Mouse (Mus musculus) neural tube, embryonic 15.5 days (tissue): ENCODE measurements around the gene Nptxr. TPM values are rescaled to one million over a fixed set of nuclear protein-coding genes. Genes with fewer than 3 reads are reported as not detected.

ENCODE experiments used
- ATAC-seq: fragments of 200-750 bp; cut with Nextera tagmentation; 2 replicates; pipeline ENCODE4 v1.8.0; 2017; ENCODE audit warnings: mild to moderate bottlenecking, moderate TSS enrichment, moderate library complexity; ENCODE audit not compliant: low FRiP score
- H3K27ac ChIP-seq: fragments of 300-500 bp; sonication (generic); replicated peaks from 2 replicates; pipeline ENCODE4 v1.5.1; 2015; ENCODE audit warnings: mild to moderate bottlenecking, inconsistent platforms
- H3K27me3 ChIP-seq: fragments of 300-500 bp; sonication (generic); replicated peaks from 2 replicates; pipeline ENCODE4 v1.6.1; 2015; ENCODE audit warnings: inconsistent platforms
- H3K36me3 ChIP-seq: fragments of 300-500 bp; sonication (generic); 2 replicates; pipeline ENCODE4 v1.6.1; 2015; ENCODE audit warnings: inconsistent platforms
- H3K4me1 ChIP-seq: fragments of 300-500 bp; sonication (generic); 2 replicates; pipeline ENCODE4 v1.6.1; 2015; ENCODE audit warnings: inconsistent platforms
- H3K4me2 ChIP-seq: fragments of 300-500 bp; sonication (generic); 2 replicates; pipeline ENCODE4 v1.6.1; 2015; ENCODE audit warnings: inconsistent platforms, mild to moderate bottlenecking, moderate library complexity
- H3K4me3 ChIP-seq: fragments of 300-500 bp; sonication (generic); replicated peaks from 2 replicates; pipeline ENCODE4 v1.5.1; 2015; ENCODE audit warnings: mild to moderate bottlenecking, inconsistent platforms
- H3K9ac ChIP-seq: fragments of 300-500 bp; sonication (generic); replicated peaks from 2 replicates; pipeline ENCODE4 v1.6.1; 2015; ENCODE audit warnings: mild to moderate bottlenecking, inconsistent platforms
- H3K9me3 ChIP-seq: fragments of 300-500 bp; sonication (generic); replicated peaks from 2 replicates; pipeline ENCODE4 v1.6.1; 2016; ENCODE audit warnings: inconsistent platforms
- WGBS: fragments of 180-500 bp; shearing (Covaris S2); methylation state at CpG from one replicate; pipeline ENCODE4 v1.1.7; 2015; ENCODE audit warnings: mixed read lengths; 5-methylcytosine and 5-hydroxymethylcytosine counted together
- polyA plus RNA-seq: library from polyadenylated mRNA; unstranded; fragments of >200 nt; fragmentation: Nextera tagmentation; extraction: Ambion mirVana; gene quantifications from 2 replicates; pipeline ENCODE4 v1.2.1, GENCODE M21; 2015

Gene Nptxr
- polyA plus RNA-seq, 1 experiment from 2014 or later = 49.0 TPM

DNA sequence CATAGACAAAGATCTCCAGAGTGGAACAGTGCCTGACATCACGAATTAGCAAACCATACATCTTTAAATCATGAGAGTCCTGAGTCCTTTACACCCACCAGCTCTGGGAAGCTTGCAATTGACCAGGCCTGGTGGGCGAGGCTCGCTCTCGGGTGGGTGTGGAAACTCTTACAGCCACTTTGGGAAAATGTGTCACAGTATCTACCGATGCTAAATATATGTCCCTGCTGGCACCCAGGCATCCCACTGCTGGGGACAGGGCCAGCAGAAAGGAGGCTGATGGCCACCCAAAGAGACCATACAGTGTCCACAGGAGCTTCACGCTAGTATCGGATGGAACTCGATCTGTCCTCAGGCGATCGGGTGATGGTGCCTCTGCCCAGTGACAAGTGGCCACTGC is 6.0 kb downstream of the Nptxr start:
- Histone ChIP-seq H3K9me3 (no peaks in the 10 kb centered on the region), H3K27me3 (peaks cover 12% of the 10 kb centered on the region), H3K9ac (no peak overlapping the region), H3K4me3 (no peak overlapping the region), H3K27ac (no peak overlapping the region), H3K36me3 (0 out of 2 replicates have a peak, but pooled peaks cover 5% of the 10 kb centered on the region), H3K4me1 (peaks cover 22% of the 10 kb centered on the region), H3K4me2 (no peak overlapping the region)
- 89% methylated on average over 10 of the region's 10 CpGs for WGBS
- ATAC-seq = no peak

DNA sequence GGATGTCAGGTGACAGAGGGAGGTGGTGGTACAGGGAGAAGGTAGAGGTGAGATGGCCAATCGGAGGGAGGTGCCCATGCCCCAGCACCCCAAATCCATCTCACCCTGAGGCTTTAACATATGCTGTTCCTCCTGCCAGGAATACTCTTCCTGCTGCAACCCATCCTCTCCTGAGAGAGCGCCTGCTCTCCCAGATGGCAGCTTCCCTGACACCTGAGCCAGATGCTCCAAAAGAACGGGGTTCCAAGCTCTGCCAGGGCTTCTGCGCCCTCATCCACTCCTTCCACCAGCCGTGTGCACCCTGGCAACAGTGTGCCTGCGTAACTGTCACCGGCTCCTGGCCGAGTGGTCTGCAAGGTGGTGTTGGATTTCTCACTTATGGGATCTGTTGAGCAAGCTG is 6.9 kb downstream of the Nptxr start:
- Histone ChIP-seq H3K4me1 (peaks cover 13% of the 10 kb centered on the region), H3K4me2 (no peak overlapping the region), H3K9me3 (no peaks in the 10 kb centered on the region), H3K36me3 (peaks cover 10% of the 10 kb centered on the region; the same call in 1 of the 2 replicates), H3K4me3 (no peak overlapping the region), H3K27me3 (peaks cover 7% of the 10 kb centered on the region), H3K9ac (no peak overlapping the region), H3K27ac (no peak overlapping the region)
- ATAC-seq = no peak
- WGBS = 86% methylated on average over 8 of the region's 8 CpGs

DNA sequence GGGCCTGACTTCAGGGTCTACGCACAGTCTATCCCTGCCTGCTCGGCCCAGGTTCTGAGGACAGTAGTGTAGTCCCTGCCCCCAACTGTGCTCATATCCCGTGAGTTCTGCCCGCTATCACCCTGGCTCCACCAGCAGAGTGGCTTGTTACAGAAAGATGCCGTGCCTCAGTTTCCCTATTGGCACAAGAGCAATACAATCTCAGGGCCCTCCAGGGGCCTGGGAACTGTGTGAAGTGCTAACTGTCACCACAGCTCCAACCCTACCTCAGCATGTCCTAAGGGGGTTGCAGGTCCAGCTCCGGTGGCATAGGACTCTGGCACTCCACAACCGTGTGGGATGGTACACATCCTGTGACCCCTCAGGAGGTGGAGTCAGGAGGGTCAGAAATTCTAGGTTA is 7.5 kb downstream of the Nptxr start:
- Histone ChIP-seq H3K27me3 (peaks cover 8% of the 10 kb centered on the region), H3K36me3 (peaks cover 13% of the 10 kb centered on the region; the same call in 1 of the 2 replicates), H3K4me3 (no peak overlapping the region), H3K9me3 (no peaks in the 10 kb centered on the region), H3K4me2 (no peak overlapping the region), H3K4me1 (peaks cover 8% of the 10 kb centered on the region), H3K9ac (no peak overlapping the region), H3K27ac (no peak overlapping the region)
- no peak for ATAC-seq
- 88% methylated on average over 7 of the region's 7 CpGs for WGBS

DNA sequence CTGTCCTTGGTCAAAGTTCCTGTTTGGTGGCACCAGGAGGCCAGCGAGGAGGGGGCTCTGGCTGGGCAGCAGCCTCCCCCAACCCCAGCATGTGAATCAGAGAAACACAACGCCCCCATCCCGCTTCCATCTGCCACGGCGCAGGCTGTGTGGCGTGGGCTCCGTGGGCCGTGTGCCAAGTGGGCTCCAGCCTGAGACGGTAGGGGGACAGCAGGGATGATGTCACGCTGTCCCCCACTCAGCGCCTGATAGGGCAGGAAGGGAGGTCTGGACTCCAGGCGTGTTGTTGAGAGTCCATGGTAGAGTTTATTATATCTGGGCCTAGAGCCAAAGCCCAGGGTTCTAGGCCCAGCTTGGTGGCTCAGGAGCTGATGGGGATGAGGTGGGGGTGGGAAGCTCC is 8.3 kb downstream of the Nptxr start:
- Histone ChIP-seq H3K4me2 (no peak overlapping the region), H3K27ac (no peak overlapping the region), H3K9ac (no peak overlapping the region), H3K4me3 (no peak overlapping the region), H3K36me3 (peaks cover 13% of the 10 kb centered on the region; the same call in 1 of the 2 replicates), H3K4me1 (no peaks in the 10 kb centered on the region; the same call in 1 of the 2 replicates), H3K9me3 (no peaks in the 10 kb centered on the region), H3K27me3 (peaks cover 8% of the 10 kb centered on the region; the same call in 1 of the 2 replicates)
- ATAC-seq = no peak
- 77% methylated on average over 12 of the region's 12 CpGs for WGBS

DNA sequence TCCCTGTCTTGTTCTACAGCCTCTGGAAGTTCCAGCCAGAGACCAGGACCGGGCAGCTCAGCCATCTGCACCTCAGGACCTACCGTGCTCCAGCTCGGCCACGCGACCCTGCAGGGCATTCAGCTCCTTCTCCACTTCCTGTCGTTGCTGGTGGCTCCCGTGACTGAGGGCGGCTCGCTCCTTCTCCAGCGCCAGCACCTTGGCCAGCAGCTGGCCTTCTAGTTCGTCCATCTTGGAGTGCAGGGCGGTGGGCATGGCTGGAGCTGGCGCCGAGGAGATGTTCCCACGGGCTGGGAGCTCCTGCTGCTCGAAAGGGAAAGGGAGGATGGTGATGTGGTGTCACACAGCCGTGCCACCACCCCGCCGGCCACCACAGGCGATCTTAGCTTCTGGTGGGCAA is 10.4 kb downstream of the Nptxr start:
- H3K27me3 ChIP-seq = peaks cover 8% of the 10 kb centered on the region; the same call in 1 of the 2 replicates
- no peak overlapping the region for H3K4me2 ChIP-seq
- H3K36me3 ChIP-seq = peaks cover 8% of the 10 kb centered on the region; the same call in 1 of the 2 replicates
- H3K9ac ChIP-seq = no peak overlapping the region
- 32% methylated on average over 20 of the region's 20 CpGs for WGBS
- H3K4me3 ChIP-seq = no peak overlapping the region
- no peaks in the 10 kb centered on the region for H3K4me1 ChIP-seq
- H3K27ac ChIP-seq = no peak overlapping the region
- H3K9me3 ChIP-seq = no peaks in the 10 kb centered on the region
- ATAC-seq = no peak

DNA sequence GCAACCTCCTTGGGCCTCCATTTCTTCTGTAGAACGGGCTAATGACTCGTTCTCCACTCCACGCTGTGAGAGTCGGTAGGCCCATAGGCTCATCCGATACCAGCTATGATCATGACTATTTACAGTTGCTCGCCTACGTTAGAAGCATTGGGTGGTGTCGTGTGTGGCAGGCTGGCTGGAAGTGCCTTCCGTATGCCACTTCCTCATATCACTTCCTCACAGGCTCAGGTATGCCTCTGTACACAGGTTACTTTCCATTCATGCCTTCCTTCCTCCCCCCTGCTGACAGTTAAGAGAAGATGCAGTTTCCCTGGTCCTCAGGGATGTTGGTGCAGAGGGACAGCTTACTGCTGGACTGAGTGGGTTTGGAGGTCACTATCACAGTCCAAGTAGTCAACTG is 11.5 kb downstream of the Nptxr start:
- ATAC-seq = no peak
- 90% methylated on average over 9 of the region's 9 CpGs for WGBS
- H3K36me3 ChIP-seq = peaks cover 8% of the 10 kb centered on the region; the same call in 1 of the 2 replicates
- peaks cover 8% of the 10 kb centered on the region; the same call in 1 of the 2 replicates for H3K27me3 ChIP-seq
- no peak overlapping the region for H3K9ac ChIP-seq
- H3K4me3 ChIP-seq = no peak overlapping the region
- no peaks in the 10 kb centered on the region for H3K4me1 ChIP-seq
- H3K9me3 ChIP-seq = no peaks in the 10 kb centered on the region
- no peak overlapping the region for H3K4me2 ChIP-seq
- no peak overlapping the region for H3K27ac ChIP-seq

DNA sequence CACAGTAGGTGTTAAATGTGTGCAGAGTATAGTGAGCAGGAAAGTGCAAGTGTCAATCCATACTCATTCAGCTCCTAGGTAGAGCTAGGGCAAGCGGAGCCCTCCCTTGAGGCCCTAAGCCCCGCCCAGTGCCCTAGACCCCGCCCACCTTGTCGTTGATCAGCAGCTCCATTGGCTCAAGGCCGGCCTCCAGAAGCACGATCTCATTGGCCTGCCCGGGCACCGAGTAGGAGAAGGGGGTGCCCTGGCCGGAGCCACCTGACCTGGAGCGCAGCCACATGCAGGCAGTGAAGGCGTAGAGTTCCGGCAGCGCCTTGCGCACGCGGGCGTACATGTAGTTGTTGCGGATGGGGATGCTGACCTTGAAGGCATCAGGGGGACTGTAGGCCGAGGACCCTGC is 12.1 kb downstream of the Nptxr start:
- no peak for ATAC-seq
- WGBS = 22% methylated on average over 19 of the region's 19 CpGs

DNA sequence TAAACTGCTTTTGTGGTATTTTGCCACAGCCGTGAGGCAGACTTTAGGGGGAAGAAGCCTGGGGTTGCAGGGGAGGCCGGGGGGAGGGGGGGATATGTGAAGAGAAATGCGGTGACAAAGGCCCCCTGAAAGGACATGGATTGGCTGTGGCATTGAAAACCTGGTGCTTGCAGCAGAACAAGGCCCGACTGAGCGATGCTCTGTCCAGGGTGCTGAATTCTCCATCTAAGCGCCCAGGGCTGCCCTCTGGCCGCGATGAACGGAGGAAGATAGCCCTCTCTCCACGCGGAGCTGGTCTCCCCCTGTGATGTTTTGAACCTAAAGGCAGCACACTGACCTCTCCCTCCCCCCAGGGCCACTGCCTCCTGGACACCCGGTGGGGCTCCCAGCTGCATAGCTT is 13.1 kb downstream of the Nptxr start:
- H3K27me3 ChIP-seq = peaks cover 8% of the 10 kb centered on the region; the same call in 1 of the 2 replicates
- WGBS = 3% methylated on average over 12 of the region's 12 CpGs

More for the DNA sequence above, 12.1 kb downstream of the Nptxr start:
- no peaks in the 10 kb centered on the region for H3K4me1 ChIP-seq
- no peak overlapping the region for H3K9ac ChIP-seq
- H3K4me3 ChIP-seq = no peak overlapping the region
- no peak overlapping the region for H3K27ac ChIP-seq
- peaks cover 8% of the 10 kb centered on the region; the same call in 1 of the 2 replicates for H3K36me3 ChIP-seq
- no peaks in the 10 kb centered on the region for H3K9me3 ChIP-seq
- peaks cover 8% of the 10 kb centered on the region; the same call in 1 of the 2 replicates for H3K27me3 ChIP-seq
- no peak overlapping the region for H3K4me2 ChIP-seq

DNA sequence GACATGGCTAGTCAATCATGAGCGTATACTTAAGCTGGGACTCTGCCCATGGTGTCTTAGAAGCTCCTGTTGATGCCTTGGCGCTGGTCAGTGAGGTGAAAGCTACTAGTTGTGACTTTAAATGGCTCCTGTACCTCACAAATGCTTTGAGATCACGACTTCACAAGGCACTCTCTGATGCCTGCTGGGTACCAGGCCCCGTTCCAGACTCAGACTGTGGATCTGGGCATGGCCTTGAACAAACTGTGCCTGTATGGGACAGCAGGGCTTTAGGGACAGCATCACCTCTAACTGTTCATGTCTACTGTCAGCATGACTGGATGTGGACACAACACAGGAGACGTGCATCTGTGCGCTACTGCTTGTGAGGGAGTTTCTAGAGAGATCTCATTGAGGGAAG is 13.7 kb downstream of the Nptxr start:
- peaks cover 8% of the 10 kb centered on the region; the same call in 1 of the 2 replicates for H3K27me3 ChIP-seq
- H3K9ac ChIP-seq = no peak overlapping the region
- 80% methylated on average over 6 of the region's 6 CpGs for WGBS
- no peak overlapping the region for H3K27ac ChIP-seq
- H3K4me1 ChIP-seq = no peaks in the 10 kb centered on the region
- ATAC-seq = no peak
- H3K9me3 ChIP-seq = no peaks in the 10 kb centered on the region
- peaks cover 8% of the 10 kb centered on the region; the same call in 1 of the 2 replicates for H3K36me3 ChIP-seq
- H3K4me3 ChIP-seq = no peak overlapping the region
- no peak overlapping the region for H3K4me2 ChIP-seq

More for the DNA sequence above, 13.1 kb downstream of the Nptxr start:
- Histone ChIP-seq H3K4me3 (no peak overlapping the region), H3K4me1 (no peaks in the 10 kb centered on the region), H3K9ac (no peak overlapping the region), H3K36me3 (peaks cover 8% of the 10 kb centered on the region; the same call in 1 of the 2 replicates), H3K9me3 (no peaks in the 10 kb centered on the region), H3K27ac (no peak overlapping the region), H3K4me2 (no peak overlapping the region)
- no peak for ATAC-seq

DNA sequence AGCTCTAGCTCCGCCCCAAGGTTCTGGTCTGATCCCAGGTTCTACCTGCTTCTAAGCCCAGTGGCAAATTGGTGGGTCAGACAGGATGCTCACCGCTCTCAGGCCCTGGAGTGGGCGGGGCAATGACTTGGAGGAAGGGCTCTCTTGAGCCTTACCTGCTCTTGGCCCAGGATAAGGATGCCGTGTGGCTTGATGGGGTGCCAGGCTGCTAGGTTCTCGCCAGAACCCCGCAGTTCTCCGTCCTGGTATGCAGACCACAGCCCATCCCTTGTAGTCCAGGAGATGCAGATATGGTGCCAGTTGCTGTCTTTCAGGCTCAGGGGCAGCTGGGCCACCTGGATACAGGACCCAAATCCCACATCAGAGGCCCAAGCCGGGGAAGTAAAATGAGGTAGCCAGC is 14.5 kb downstream of the Nptxr start:
- no peak overlapping the region for H3K27ac ChIP-seq
- 62% methylated on average over 8 of the region's 8 CpGs for WGBS
- H3K4me3 ChIP-seq = no peak overlapping the region
- no peak for ATAC-seq
- H3K9me3 ChIP-seq = no peaks in the 10 kb centered on the region
- H3K36me3 ChIP-seq = peaks cover 8% of the 10 kb centered on the region; the same call in 1 of the 2 replicates
- H3K4me2 ChIP-seq = no peak overlapping the region
- no peak overlapping the region for H3K9ac ChIP-seq
- peaks cover 8% of the 10 kb centered on the region; the same call in 1 of the 2 replicates for H3K27me3 ChIP-seq
- no peaks in the 10 kb centered on the region for H3K4me1 ChIP-seq

DNA sequence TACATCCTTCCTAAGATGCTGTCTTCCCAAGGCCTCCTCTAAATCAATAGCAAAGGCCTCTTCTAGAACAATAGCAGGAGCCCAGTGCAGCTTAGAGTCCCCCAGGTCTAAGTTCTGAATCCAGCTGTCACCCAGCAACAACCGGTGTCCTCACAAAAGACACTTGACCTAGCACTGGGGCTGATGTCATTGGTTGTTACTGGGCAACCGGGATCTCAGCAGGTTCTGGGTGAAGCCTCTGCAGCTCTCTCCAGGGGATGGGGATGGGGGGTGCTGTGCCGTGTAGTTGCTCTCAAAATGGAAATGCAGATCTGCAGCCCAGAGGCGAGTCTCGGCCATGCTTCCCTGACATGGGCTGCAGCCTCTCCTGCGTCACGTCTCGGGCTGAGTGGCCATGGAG is 16.8 kb downstream of the Nptxr start:
- Histone ChIP-seq H3K4me2 (no peak overlapping the region), H3K27me3 (peaks cover 8% of the 10 kb centered on the region; the same call in 1 of the 2 replicates), H3K4me3 (no peak overlapping the region), H3K4me1 (no peaks in the 10 kb centered on the region), H3K36me3 (peaks cover 4% of the 10 kb centered on the region; the same call in 1 of the 2 replicates), H3K27ac (no peak overlapping the region), H3K9ac (no peak overlapping the region), H3K9me3 (no peaks in the 10 kb centered on the region)
- 41% methylated on average over 8 of the region's 8 CpGs for WGBS
- ATAC-seq = no peak

DNA sequence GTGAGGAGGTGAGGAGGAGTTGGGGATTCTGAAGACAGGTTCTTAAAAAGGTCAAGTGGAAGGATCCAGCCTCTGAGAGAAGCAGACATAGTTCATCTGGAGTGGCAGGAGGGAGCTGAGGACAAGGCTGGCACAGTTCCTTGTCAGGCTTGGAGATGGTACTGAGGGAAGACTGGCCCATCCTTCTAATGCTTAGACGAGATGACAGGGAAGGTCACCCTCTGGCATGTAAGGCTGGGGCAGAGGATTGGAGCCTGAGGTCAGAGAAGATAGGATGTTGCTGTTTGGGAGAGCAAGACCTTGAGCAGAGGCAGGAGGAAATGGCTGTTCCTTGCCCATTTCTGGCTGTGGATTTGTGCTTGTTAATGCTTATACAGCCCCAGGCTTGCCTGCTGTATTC is 19.5 kb downstream of the Nptxr start:
- ATAC-seq = no peak
- WGBS = 72% methylated on average over 1 of the region's 1 CpGs
- Histone ChIP-seq H3K9me3 (no peaks in the 10 kb centered on the region), H3K4me3 (no peak overlapping the region), H3K4me1 (no peaks in the 10 kb centered on the region), H3K4me2 (no peak overlapping the region), H3K27me3 (no peaks in the 10 kb centered on the region), H3K9ac (no peak overlapping the region), H3K36me3 (no peaks in the 10 kb centered on the region), H3K27ac (no peak overlapping the region)
